Mouse (Mus musculus): ENCODE results near the gene Ensa.
"Not testable (repeated sequence)": the region's sequence is repeated elsewhere in the genome, so short reads cannot be mapped to it uniquely, and the experiment has no call there.

The Ensa gene

GRCm38 (mm10) chr3:95663969-95664608, 39.3 kb downstream of the Ensa start:
- no peak for DNase-seq

- no peak for DNase-seq
These were observed 40.2 kb downstream of the Ensa start for GRCm38 (mm10) chr3:95664940-95665352.

GRCm38 (mm10) chr3:95666124-95666844, 41.5 kb downstream of the Ensa start:
- no peak for DNase-seq

- no peak for DNase-seq
These were observed 42.7 kb downstream of the Ensa start for GRCm38 (mm10) chr3:95667521-95667920.

- no peak for DNase-seq
These were observed 43.2 kb downstream of the Ensa start for GRCm38 (mm10) chr3:95668026-95668425.

- DNase-seq: no peak
These were observed 44.0 kb downstream of the Ensa start for GRCm38 (mm10) chr3:95668589-95669308.

- no peak for DNase-seq
These were observed 44.5 kb downstream of the Ensa start for GRCm38 (mm10) chr3:95669309-95669665.

GRCm38 (mm10) chr3:95670419-95670818, 45.6 kb downstream of the Ensa start:
- DNase-seq: not testable (repeated sequence)

- no peak for DNase-seq
These were observed 46.4 kb downstream of the Ensa start for GRCm38 (mm10) chr3:95671201-95671600.

GRCm38 (mm10) chr3:95672461-95672860, 47.7 kb downstream of the Ensa start:
- no peak for DNase-seq

- no peak for DNase-seq
These were observed 48.3 kb downstream of the Ensa start for GRCm38 (mm10) chr3:95672861-95673706.

GRCm38 (mm10) chr3:95673707-95674211, 49.0 kb downstream of the Ensa start:
- no peak for DNase-seq

GRCm38 (mm10) chr3:95674236-95674635, 49.4 kb downstream of the Ensa start:
- no peak for DNase-seq

GRCm38 (mm10) chr3:95674812-95675211, 50.0 kb downstream of the Ensa start:
- DNase-seq: no peak

- DNase-seq: peak; percentile 53
These were observed 50.7 kb downstream of the Ensa start for GRCm38 (mm10) chr3:95675301-95676092.

GRCm38 (mm10) chr3:95676745-95677419, 52.1 kb downstream of the Ensa start:
- DNase-seq: peak; percentile 65

GRCm38 (mm10) chr3:95677420-95678090, 52.8 kb downstream of the Ensa start:
- DNase-seq: no peak

GRCm38 (mm10) chr3:95679551-95679950, 54.8 kb downstream of the Ensa start:
- no peak for DNase-seq

GRCm38 (mm10) chr3:95680673-95681072, 55.9 kb downstream of the Ensa start:
- DNase-seq: no peak

GRCm38 (mm10) chr3:95681365-95681764, 56.6 kb downstream of the Ensa start:
- DNase-seq: no peak

Data from cerebellum, adult 9-11 months (tissue).